Mouse (Mus musculus) heart, postnatal 0 days (tissue): ENCODE results near the gene Tmem164.

Source experiments
- CTCF ChIP-seq: IDR thresholded peaks from 2 replicates; pipeline ENCODE4 v1.5.1; 2016; ENCODE audit warnings: antibody characterized with exemption, control low read depth, low read depth
- EP300 ChIP-seq: IDR thresholded peaks from 2 replicates; pipeline ENCODE4 v1.6.1; 2016; ENCODE audit warnings: antibody characterized with exemption, low read depth

GRCm38 (mm10) chrX:142804596-142804995, 123.4 kb downstream of the Tmem164 start:
- TF ChIP-seq CTCF (no peak), EP300 (no peak)
